Mouse (Mus musculus): ENCODE results near the gene Ydjc. TPM values are rescaled to one million over a fixed set of nuclear protein-coding genes. Genes with fewer than 3 reads are reported as not detected.

The Ydjc gene
- 26.2 and 32.9 TPM in 2 replicates for polyA plus RNA-seq (2015; fragmentation: Nextera tagmentation; extraction: Ambion mirVana)

GRCm38 (mm10) chr16:17144339-17144738, at the start of gene Ydjc:
Ydjc (plus strand) TSS chr16:17144621.
- 16% methylated on average over 7 of the region's 7 CpGs for WGBS
- H3K4me2 ChIP-seq (ENCODE audit: low read length), result no peak within 1 kb of the TSS
- H3K9me3 ChIP-seq (ENCODE audit: control insufficient read depth, low read length), result no peaks in the 10 kb centered on the region
- no peak within 1 kb of the TSS for H3K4me3 ChIP-seq (replicated peaks; ENCODE audit: low read length)
- H3K9ac ChIP-seq (replicated peaks; ENCODE audit: low read depth, low read length), result no peak within 1 kb of the TSS
- no peaks in the 10 kb centered on the region for H3K27me3 ChIP-seq (replicated peaks; ENCODE audit: control insufficient read depth, insufficient read depth, low read length)
- peaks cover 14% of the 10 kb centered on the region for H3K4me1 ChIP-seq (replicated peaks; ENCODE audit: control insufficient read depth, insufficient read depth, low read length)
- no peak for ATAC-seq
- no peak within 1 kb of the TSS for H3K27ac ChIP-seq (ENCODE audit: low read length)
- no peaks in the 10 kb centered on the region for H3K36me3 ChIP-seq (ENCODE audit: control insufficient read depth, insufficient read depth)

- ATAC-seq, result no peak
- no peak overlapping the region for H3K4me2 ChIP-seq (ENCODE audit: low read length)
- WGBS, result 94% methylated on average over 3 of the region's 3 CpGs
- no peak overlapping the region for H3K9ac ChIP-seq (replicated peaks; ENCODE audit: low read depth, low read length)
- no peak overlapping the region for H3K27ac ChIP-seq (ENCODE audit: low read length)
- H3K27me3 ChIP-seq (replicated peaks; ENCODE audit: control insufficient read depth, insufficient read depth, low read length), result no peaks in the 10 kb centered on the region
- H3K9me3 ChIP-seq (ENCODE audit: control insufficient read depth, low read length), result no peaks in the 10 kb centered on the region
- H3K4me3 ChIP-seq (replicated peaks; ENCODE audit: low read length), result no peak overlapping the region
- no peaks in the 10 kb centered on the region for H3K4me1 ChIP-seq (replicated peaks; ENCODE audit: control insufficient read depth, insufficient read depth, low read length)
- peaks cover 21% of the 10 kb centered on the region for H3K36me3 ChIP-seq (ENCODE audit: control insufficient read depth, insufficient read depth)
Observed at GRCm38 (mm10) chr16:17096938-17097337, 47.5 kb upstream of the Ydjc start.

DNA sequence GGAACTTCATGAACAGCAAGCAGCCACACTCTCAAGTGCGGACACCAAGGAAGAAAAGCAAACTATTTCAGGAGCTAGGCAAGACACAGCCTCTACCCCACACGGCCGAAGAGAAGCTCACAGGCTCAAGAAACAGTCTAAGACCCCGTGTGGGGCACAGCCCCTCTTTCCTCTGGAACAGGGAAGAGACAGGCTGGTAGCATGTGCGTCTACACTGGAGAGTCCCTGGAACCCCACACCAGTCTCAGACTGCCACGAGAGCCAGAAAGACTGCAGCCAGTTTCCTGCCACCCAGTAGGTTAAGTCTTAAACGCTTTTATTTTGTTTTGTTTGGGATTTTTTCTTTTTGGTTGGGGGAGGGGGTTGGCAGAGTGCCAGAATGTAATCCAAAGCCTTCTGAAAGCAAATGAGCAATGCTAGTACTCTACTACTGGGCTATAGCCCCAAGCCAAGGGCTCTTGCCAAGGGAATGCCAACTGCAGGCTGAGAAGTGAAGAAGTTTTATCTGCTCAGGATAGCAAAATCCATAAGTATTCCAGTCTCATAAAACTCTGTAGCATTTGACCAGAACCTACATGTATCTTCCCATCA, 41.7 kb upstream of the Ydjc start:
- no peak overlapping the region for H3K4me3 ChIP-seq (replicated peaks; ENCODE audit: low read length)
- no peak overlapping the region for H3K9ac ChIP-seq (replicated peaks; ENCODE audit: low read depth, low read length)
- H3K27me3 ChIP-seq (replicated peaks; ENCODE audit: control insufficient read depth, insufficient read depth, low read length), result no peaks in the 10 kb centered on the region
- peaks cover 13% of the 10 kb centered on the region for H3K4me1 ChIP-seq (replicated peaks; ENCODE audit: control insufficient read depth, insufficient read depth, low read length)
- WGBS, result 35% methylated on average over 7 of the region's 7 CpGs
- H3K36me3 ChIP-seq (ENCODE audit: control insufficient read depth, insufficient read depth), result peaks cover 19% of the 10 kb centered on the region
- peak; percentile 62 for ATAC-seq
- no peaks in the 10 kb centered on the region for H3K9me3 ChIP-seq (ENCODE audit: control insufficient read depth, low read length)
- H3K27ac ChIP-seq (ENCODE audit: low read length), result no peak overlapping the region
- H3K4me2 ChIP-seq (ENCODE audit: low read length), result no peak overlapping the region

DNA sequence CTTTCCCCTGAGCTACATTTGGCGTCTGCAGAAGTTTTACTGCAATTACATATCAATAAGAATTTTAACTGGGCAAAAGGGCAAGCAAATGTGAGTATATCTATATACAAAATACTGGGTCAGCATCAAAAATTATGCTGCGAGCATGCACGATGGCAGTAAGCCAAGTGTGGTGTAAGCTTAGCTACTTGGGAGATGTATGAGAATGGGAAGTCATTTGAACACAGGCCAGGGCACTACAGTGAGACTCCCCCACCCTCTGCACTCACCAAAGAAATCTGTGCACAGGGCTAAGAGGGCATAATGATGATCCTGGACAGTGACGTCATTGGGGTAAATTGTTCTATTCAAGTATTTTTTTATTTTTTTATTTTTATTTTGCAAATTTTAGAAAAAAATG, 39.8 kb upstream of the Ydjc start:
- no peak overlapping the region for H3K4me2 ChIP-seq (ENCODE audit: low read length)
- peaks cover 16% of the 10 kb centered on the region for H3K36me3 ChIP-seq (ENCODE audit: control insufficient read depth, insufficient read depth)
- WGBS, result 75% methylated on average over 4 of the region's 4 CpGs

GRCm38 (mm10) chr16:17110771-17111743, 33.4 kb upstream of the Ydjc start, which contains the start of gene Ppil2:
Ppil2 (minus strand) TSS chr16:17111257.
- Histone ChIP-seq H3K9ac (replicated peaks; ENCODE audit: low read depth, low read length) (peak within 1 kb of the TSS; percentile 79), H3K27me3 (replicated peaks; ENCODE audit: control insufficient read depth, insufficient read depth, low read length) (no peaks in the 10 kb centered on the region), H3K4me2 (ENCODE audit: low read length) (peak within 1 kb of the TSS; percentile 79), H3K4me3 (replicated peaks; ENCODE audit: low read length) (peak within 1 kb of the TSS; percentile 81), H3K27ac (ENCODE audit: low read length) (0 out of 2 replicates have a peak within 1 kb of the TSS, but pooled peaks have one; percentile 58), H3K36me3 (ENCODE audit: control insufficient read depth, insufficient read depth) (peaks cover 12% of the 10 kb centered on the region), H3K9me3 (ENCODE audit: control insufficient read depth, low read length) (no peaks in the 10 kb centered on the region), H3K4me1 (replicated peaks; ENCODE audit: control insufficient read depth, insufficient read depth, low read length) (peaks cover 12% of the 10 kb centered on the region)
- ATAC-seq, result peak; percentile 95
- WGBS, result 8% methylated on average over 37 of the region's 38 CpGs

More for the DNA sequence above, 39.8 kb upstream of the Ydjc start:
- Histone ChIP-seq H3K9me3 (ENCODE audit: control insufficient read depth, low read length) (no peaks in the 10 kb centered on the region), H3K27ac (ENCODE audit: low read length) (no peak overlapping the region), H3K4me1 (replicated peaks; ENCODE audit: control insufficient read depth, insufficient read depth, low read length) (peaks cover 16% of the 10 kb centered on the region), H3K27me3 (replicated peaks; ENCODE audit: control insufficient read depth, insufficient read depth, low read length) (no peaks in the 10 kb centered on the region), H3K9ac (replicated peaks; ENCODE audit: low read depth, low read length) (no peak overlapping the region), H3K4me3 (replicated peaks; ENCODE audit: low read length) (no peak overlapping the region)
- no peak for ATAC-seq

GRCm38 (mm10) chr16:17117309-17117799, 27.1 kb upstream of the Ydjc start:
- Histone ChIP-seq H3K4me1 (replicated peaks; ENCODE audit: control insufficient read depth, insufficient read depth, low read length) (no peaks in the 10 kb centered on the region; the same call in 1 of the 2 replicates), H3K27me3 (replicated peaks; ENCODE audit: control insufficient read depth, insufficient read depth, low read length) (no peaks in the 10 kb centered on the region), H3K4me3 (replicated peaks; ENCODE audit: low read length) (no peak overlapping the region), H3K9ac (replicated peaks; ENCODE audit: low read depth, low read length) (no peak overlapping the region), H3K27ac (ENCODE audit: low read length) (no peak overlapping the region), H3K9me3 (ENCODE audit: control insufficient read depth, low read length) (no peaks in the 10 kb centered on the region), H3K36me3 (ENCODE audit: control insufficient read depth, insufficient read depth) (no peaks in the 10 kb centered on the region; the same call in 1 of the 2 replicates), H3K4me2 (ENCODE audit: low read length) (no peak overlapping the region)
- ATAC-seq, result no peak
- WGBS, result 85% methylated on average over 5 of the region's 5 CpGs

- 32% methylated on average over 14 of the region's 14 CpGs for WGBS
- Histone ChIP-seq H3K27me3 (replicated peaks; ENCODE audit: control insufficient read depth, insufficient read depth, low read length) (no peaks in the 10 kb centered on the region), H3K36me3 (ENCODE audit: control insufficient read depth, insufficient read depth) (no peaks in the 10 kb centered on the region), H3K4me2 (ENCODE audit: low read length) (peak overlapping the region; percentile 22), H3K9me3 (ENCODE audit: control insufficient read depth, low read length) (no peaks in the 10 kb centered on the region), H3K4me3 (replicated peaks; ENCODE audit: low read length) (peak overlapping the region; percentile 35), H3K9ac (replicated peaks; ENCODE audit: low read depth, low read length) (peak overlapping the region; percentile 39; the same call in 1 of the 2 replicates), H3K27ac (ENCODE audit: low read length) (no peak overlapping the region), H3K4me1 (replicated peaks; ENCODE audit: control insufficient read depth, insufficient read depth, low read length) (peaks cover 23% of the 10 kb centered on the region)
- peak; percentile 57 for ATAC-seq
Observed at GRCm38 (mm10) chr16:17121569-17121968, 22.9 kb upstream of the Ydjc start.

DNA sequence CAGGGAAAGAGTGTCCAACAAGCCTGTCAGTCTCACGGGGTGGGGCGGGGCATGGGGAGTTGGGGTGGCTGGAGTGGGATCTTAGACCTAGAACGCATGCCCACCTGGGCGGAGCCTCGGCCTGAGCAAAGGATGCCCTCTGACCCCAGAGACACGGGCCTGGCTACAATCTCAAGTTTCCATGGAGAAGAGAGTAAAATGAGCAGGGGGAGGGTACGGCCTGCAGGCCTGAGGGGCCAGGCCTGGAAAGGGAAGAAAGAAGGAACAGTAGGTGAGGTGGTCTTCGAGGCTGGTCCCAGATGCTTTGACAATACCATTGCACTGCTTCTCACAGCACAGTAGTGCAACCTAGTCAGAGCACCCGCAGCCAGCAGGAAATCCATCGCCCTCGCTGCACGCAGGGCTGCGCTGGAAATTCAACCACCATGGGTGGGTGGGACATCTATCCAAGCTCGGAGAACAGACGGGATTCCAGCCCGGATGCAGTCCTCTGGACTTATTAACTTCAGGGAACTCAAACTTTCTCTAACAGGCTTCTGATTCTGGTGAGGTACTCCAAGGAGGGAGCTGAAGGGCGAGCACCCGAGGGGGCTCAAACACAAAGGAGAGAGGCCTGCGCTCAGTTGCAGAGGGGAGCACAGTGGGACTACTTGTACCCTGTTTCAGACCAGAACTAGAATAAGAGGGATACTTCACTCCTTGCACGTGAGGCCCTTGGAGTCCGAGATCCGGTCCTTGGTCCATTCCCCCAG, 20.1 kb upstream of the Ydjc start:
- no peaks in the 10 kb centered on the region for H3K27me3 ChIP-seq (replicated peaks; ENCODE audit: control insufficient read depth, insufficient read depth, low read length)
- H3K9ac ChIP-seq (replicated peaks; ENCODE audit: low read depth, low read length), result peak overlapping the region; percentile 45
- peak overlapping the region; percentile 41 for H3K4me3 ChIP-seq (replicated peaks; ENCODE audit: low read length)
- WGBS, result 2% methylated on average over 22 of the region's 22 CpGs
- H3K4me1 ChIP-seq (replicated peaks; ENCODE audit: control insufficient read depth, insufficient read depth, low read length), result peaks cover 23% of the 10 kb centered on the region
- H3K36me3 ChIP-seq (ENCODE audit: control insufficient read depth, insufficient read depth), result no peaks in the 10 kb centered on the region
- ATAC-seq, result peak; percentile 19
- no peak overlapping the region for H3K27ac ChIP-seq (ENCODE audit: low read length)
- H3K9me3 ChIP-seq (ENCODE audit: control insufficient read depth, low read length), result no peaks in the 10 kb centered on the region
- H3K4me2 ChIP-seq (ENCODE audit: low read length), result peak overlapping the region; percentile 53
